Mouse (Mus musculus): ENCODE data around the gene Sp100. TPM values are rescaled to one million over a fixed set of nuclear protein-coding genes. Genes with fewer than 3 reads are reported as not detected.

Gene Sp100
- polyA plus RNA-seq, 1 experiment from 2014 or later: 1.8 TPM

- 96% methylated on average over 1 of the region's 1 CpGs for WGBS
- no peak for ATAC-seq (replicated peaks; ENCODE audit: low FRiP score, low TSS enrichment, low read depth)
Measured at GRCm38 (mm10) chr1:85705552-85705951, 55.8 kb downstream of the Sp100 start.

GRCm38 (mm10) chr1:85706754-85707153 is 57.0 kb downstream of the Sp100 start:
- Histone ChIP-seq H3K9ac (ENCODE audit: low read length) (no peak overlapping the region), H3K27me3 (replicated peaks; ENCODE audit: control insufficient read depth, insufficient read depth, low read length) (no peaks in the 10 kb centered on the region), H3K4me2 (ENCODE audit: low read length) (no peak overlapping the region), H3K4me1 (replicated peaks; ENCODE audit: control insufficient read depth, insufficient read depth, low read length) (no peaks in the 10 kb centered on the region), H3K36me3 (ENCODE audit: control insufficient read depth, insufficient read depth, low read length) (no peaks in the 10 kb centered on the region), H3K9me3 (ENCODE audit: control insufficient read depth, low read length) (no peaks in the 10 kb centered on the region), H3K4me3 (ENCODE audit: low read depth, low read length) (no peak overlapping the region), H3K27ac (ENCODE audit: low read depth) (no peak overlapping the region)
- 69% methylated on average over 2 of the region's 2 CpGs for WGBS
- ATAC-seq (replicated peaks; ENCODE audit: low FRiP score, low TSS enrichment, low read depth) (no peak), DNase-seq (ENCODE audit: low spot score) (no peak)

More at GRCm38 (mm10) chr1:85705552-85705951, 55.8 kb downstream of the Sp100 start:
- H3K4me2 ChIP-seq (ENCODE audit: low read length): no peak overlapping the region
- H3K4me1 ChIP-seq (replicated peaks; ENCODE audit: control insufficient read depth, insufficient read depth, low read length): no peaks in the 10 kb centered on the region
- H3K9ac ChIP-seq (ENCODE audit: low read length): no peak overlapping the region
- no peak overlapping the region for H3K27ac ChIP-seq (ENCODE audit: low read depth)
- no peaks in the 10 kb centered on the region for H3K36me3 ChIP-seq (ENCODE audit: control insufficient read depth, insufficient read depth, low read length)
- H3K9me3 ChIP-seq (ENCODE audit: control insufficient read depth, low read length): no peaks in the 10 kb centered on the region
- H3K27me3 ChIP-seq (replicated peaks; ENCODE audit: control insufficient read depth, insufficient read depth, low read length): no peaks in the 10 kb centered on the region
- H3K4me3 ChIP-seq (ENCODE audit: low read depth, low read length): no peak overlapping the region
- no peak for DNase-seq (ENCODE audit: low spot score)

- Histone ChIP-seq H3K4me3 (ENCODE audit: low read depth, low read length) (no peak overlapping the region), H3K4me1 (replicated peaks; ENCODE audit: control insufficient read depth, insufficient read depth, low read length) (no peaks in the 10 kb centered on the region), H3K27me3 (replicated peaks; ENCODE audit: control insufficient read depth, insufficient read depth, low read length) (no peaks in the 10 kb centered on the region), H3K9me3 (ENCODE audit: control insufficient read depth, low read length) (no peaks in the 10 kb centered on the region), H3K36me3 (ENCODE audit: control insufficient read depth, insufficient read depth, low read length) (no peaks in the 10 kb centered on the region), H3K4me2 (ENCODE audit: low read length) (no peak overlapping the region), H3K9ac (ENCODE audit: low read length) (no peak overlapping the region), H3K27ac (ENCODE audit: low read depth) (no peak overlapping the region)
- ATAC-seq (replicated peaks; ENCODE audit: low FRiP score, low TSS enrichment, low read depth) (no peak), DNase-seq (ENCODE audit: low spot score) (no peak)
Measured at GRCm38 (mm10) chr1:85714501-85714900, 64.7 kb downstream of the Sp100 start.

GRCm38 (mm10) chr1:85716447-85717027 is 66.7 kb downstream of the Sp100 start:
- no peak for ATAC-seq (replicated peaks; ENCODE audit: low FRiP score, low TSS enrichment, low read depth)
- Histone ChIP-seq H3K4me3 (ENCODE audit: low read depth, low read length) (no peak overlapping the region), H3K9ac (ENCODE audit: low read length) (no peak overlapping the region), H3K27ac (ENCODE audit: low read depth) (no peak overlapping the region), H3K9me3 (ENCODE audit: control insufficient read depth, low read length) (no peaks in the 10 kb centered on the region), H3K27me3 (replicated peaks; ENCODE audit: control insufficient read depth, insufficient read depth, low read length) (no peaks in the 10 kb centered on the region), H3K4me2 (ENCODE audit: low read length) (no peak overlapping the region), H3K36me3 (ENCODE audit: control insufficient read depth, insufficient read depth, low read length) (no peaks in the 10 kb centered on the region), H3K4me1 (replicated peaks; ENCODE audit: control insufficient read depth, insufficient read depth, low read length) (no peaks in the 10 kb centered on the region)
- no peak for DNase-seq (ENCODE audit: low spot score)
- WGBS: 74% methylated on average over 7 of the region's 7 CpGs

GRCm38 (mm10) chr1:85719049-85719448 is 69.3 kb downstream of the Sp100 start:
- no peak for ATAC-seq (replicated peaks; ENCODE audit: low FRiP score, low TSS enrichment, low read depth)
- no peaks in the 10 kb centered on the region for H3K4me1 ChIP-seq (replicated peaks; ENCODE audit: control insufficient read depth, insufficient read depth, low read length)

GRCm38 (mm10) chr1:85720220-85720893 is 70.6 kb downstream of the Sp100 start:
- H3K9me3 ChIP-seq (ENCODE audit: control insufficient read depth, low read length): no peaks in the 10 kb centered on the region
- no peak overlapping the region for H3K9ac ChIP-seq (ENCODE audit: low read length)
- no peak overlapping the region for H3K4me3 ChIP-seq (ENCODE audit: low read depth, low read length)
- H3K36me3 ChIP-seq (ENCODE audit: control insufficient read depth, insufficient read depth, low read length): no peaks in the 10 kb centered on the region
- DNase-seq (ENCODE audit: low spot score): no peak
- 69% methylated on average over 10 of the region's 10 CpGs for WGBS
- no peaks in the 10 kb centered on the region for H3K27me3 ChIP-seq (replicated peaks; ENCODE audit: control insufficient read depth, insufficient read depth, low read length)
- H3K4me1 ChIP-seq (replicated peaks; ENCODE audit: control insufficient read depth, insufficient read depth, low read length): no peaks in the 10 kb centered on the region
- ATAC-seq (replicated peaks; ENCODE audit: low FRiP score, low TSS enrichment, low read depth): no peak
- H3K27ac ChIP-seq (ENCODE audit: low read depth): no peak overlapping the region
- no peak overlapping the region for H3K4me2 ChIP-seq (ENCODE audit: low read length)

More at GRCm38 (mm10) chr1:85719049-85719448, 69.3 kb downstream of the Sp100 start:
- Histone ChIP-seq H3K4me3 (ENCODE audit: low read depth, low read length) (no peak overlapping the region), H3K27me3 (replicated peaks; ENCODE audit: control insufficient read depth, insufficient read depth, low read length) (no peaks in the 10 kb centered on the region), H3K9ac (ENCODE audit: low read length) (no peak overlapping the region), H3K36me3 (ENCODE audit: control insufficient read depth, insufficient read depth, low read length) (no peaks in the 10 kb centered on the region), H3K9me3 (ENCODE audit: control insufficient read depth, low read length) (no peaks in the 10 kb centered on the region), H3K27ac (ENCODE audit: low read depth) (no peak overlapping the region), H3K4me2 (ENCODE audit: low read length) (no peak overlapping the region)
- no peak for DNase-seq (ENCODE audit: low spot score)
- 73% methylated on average over 4 of the region's 4 CpGs for WGBS

- Histone ChIP-seq H3K9ac (ENCODE audit: low read length) (no peak overlapping the region), H3K4me3 (ENCODE audit: low read depth, low read length) (no peak overlapping the region), H3K27me3 (replicated peaks; ENCODE audit: control insufficient read depth, insufficient read depth, low read length) (no peaks in the 10 kb centered on the region), H3K27ac (ENCODE audit: low read depth) (no peak overlapping the region), H3K4me1 (replicated peaks; ENCODE audit: control insufficient read depth, insufficient read depth, low read length) (no peaks in the 10 kb centered on the region), H3K9me3 (ENCODE audit: control insufficient read depth, low read length) (no peaks in the 10 kb centered on the region), H3K36me3 (ENCODE audit: control insufficient read depth, insufficient read depth, low read length) (no peaks in the 10 kb centered on the region), H3K4me2 (ENCODE audit: low read length) (no peak overlapping the region)
- ATAC-seq (replicated peaks; ENCODE audit: low FRiP score, low TSS enrichment, low read depth) (no peak), DNase-seq (ENCODE audit: low spot score) (no peak)
- WGBS: 77% methylated on average over 6 of the region's 6 CpGs
Measured at GRCm38 (mm10) chr1:85730471-85730870, 80.7 kb downstream of the Sp100 start.

- DNase-seq (ENCODE audit: low spot score) (no peak), ATAC-seq (replicated peaks; ENCODE audit: low FRiP score, low TSS enrichment, low read depth) (no peak)
- Histone ChIP-seq H3K36me3 (ENCODE audit: control insufficient read depth, insufficient read depth, low read length) (no peaks in the 10 kb centered on the region), H3K4me2 (ENCODE audit: low read length) (no peak overlapping the region), H3K4me1 (replicated peaks; ENCODE audit: control insufficient read depth, insufficient read depth, low read length) (no peaks in the 10 kb centered on the region), H3K27ac (ENCODE audit: low read depth) (no peak overlapping the region), H3K27me3 (replicated peaks; ENCODE audit: control insufficient read depth, insufficient read depth, low read length) (no peaks in the 10 kb centered on the region), H3K4me3 (ENCODE audit: low read depth, low read length) (no peak overlapping the region), H3K9ac (ENCODE audit: low read length) (no peak overlapping the region), H3K9me3 (ENCODE audit: control insufficient read depth, low read length) (no peaks in the 10 kb centered on the region)
- 83% methylated on average over 3 of the region's 3 CpGs for WGBS
Measured at GRCm38 (mm10) chr1:85732581-85732980, 82.8 kb downstream of the Sp100 start.

- no peak overlapping the region for H3K4me3 ChIP-seq (ENCODE audit: low read depth, low read length)
- ATAC-seq (replicated peaks; ENCODE audit: low FRiP score, low TSS enrichment, low read depth): no peak
- DNase-seq (ENCODE audit: low spot score): no peak
- H3K27me3 ChIP-seq (replicated peaks; ENCODE audit: control insufficient read depth, insufficient read depth, low read length): no peaks in the 10 kb centered on the region
- H3K4me1 ChIP-seq (replicated peaks; ENCODE audit: control insufficient read depth, insufficient read depth, low read length): no peaks in the 10 kb centered on the region
- H3K9me3 ChIP-seq (ENCODE audit: control insufficient read depth, low read length): no peaks in the 10 kb centered on the region
- 77% methylated on average over 1 of the region's 1 CpGs for WGBS
- no peak overlapping the region for H3K27ac ChIP-seq (ENCODE audit: low read depth)
- H3K4me2 ChIP-seq (ENCODE audit: low read length): no peak overlapping the region
- no peaks in the 10 kb centered on the region for H3K36me3 ChIP-seq (ENCODE audit: control insufficient read depth, insufficient read depth, low read length)
- H3K9ac ChIP-seq (ENCODE audit: low read length): no peak overlapping the region
Measured at GRCm38 (mm10) chr1:85734511-85734910, 84.7 kb downstream of the Sp100 start.

All from intestine, embryonic 14.5 days (tissue).